Mouse (Mus musculus) spleen, adult 2 months (tissue): ENCODE data around the gene Thap2.

Experiments used
- CTCF ChIP-seq: fragments of 200-500 bp; IDR thresholded peaks from 2 replicates; pipeline ENCODE4 v1.5.1; 2011; ENCODE audit warnings: mild to moderate bottlenecking, inconsistent platforms; ENCODE audit not compliant: insufficient read depth, insufficient read length, insufficient replicate concordance; ENCODE audit errors: extremely low read depth
- POLR2A ChIP-seq: fragments of 200-500 bp; IDR thresholded peaks from 2 replicates; pipeline ENCODE4 v1.6.1; 2011; ENCODE audit warnings: low read depth, low read length, inconsistent platforms

DNA sequence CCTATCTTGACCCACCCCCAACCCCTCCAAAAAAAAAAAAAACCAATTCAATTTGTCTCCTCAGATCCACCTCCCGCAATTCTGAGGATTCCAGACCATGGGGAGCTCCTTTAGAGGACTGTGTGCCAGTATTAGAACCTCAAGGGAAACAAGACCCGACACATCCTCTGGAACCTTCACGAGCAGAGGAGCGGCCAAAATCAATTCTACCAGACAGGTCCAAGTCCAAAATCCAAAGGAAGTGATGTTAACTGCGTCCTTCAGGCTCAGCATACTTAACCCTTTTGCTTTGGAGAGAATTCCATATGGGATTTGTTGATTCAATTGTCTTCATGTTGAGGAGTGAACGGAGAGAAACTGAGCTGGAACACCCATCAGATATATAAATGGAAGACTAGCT lies 29.2 kb downstream of the Thap2 start:
- TF ChIP-seq POLR2A (no peak), CTCF (no peak)
